Mouse (Mus musculus): ENCODE measurements around the gene Epb41l5. TPM values are rescaled to one million over a fixed set of nuclear protein-coding genes. Genes with fewer than 3 reads are reported as not detected.

Epb41l5 gene
- polyA plus RNA-seq, 1 experiment from 2014 or later = 15.3 TPM

DNA sequence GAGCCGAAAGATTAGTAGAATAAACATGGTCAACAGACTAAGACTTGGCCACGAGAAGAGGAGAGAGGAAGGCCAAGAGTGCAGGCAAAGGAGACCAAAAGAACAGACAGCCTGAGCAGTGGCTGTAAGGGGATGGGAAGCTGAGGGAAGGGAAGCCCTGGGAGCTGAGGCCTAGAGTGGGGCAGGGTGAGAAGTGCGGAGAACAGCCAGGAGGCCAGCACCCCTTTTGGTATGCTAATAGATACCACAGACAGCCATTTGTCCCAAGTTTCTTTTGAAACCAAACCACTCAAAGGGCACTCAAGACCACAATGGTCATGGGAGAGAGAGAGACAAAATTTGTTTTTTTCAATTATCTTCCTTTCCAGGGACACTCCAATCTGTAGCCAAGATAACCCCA lies 14.1 kb downstream of the Epb41l5 start:
- no peak for ATAC-seq (ENCODE audit: insufficient number of reproducible peaks, insufficient read depth, low FRiP score, low read depth)
- Histone ChIP-seq H3K27ac (replicated peaks in 1 of 2; ENCODE audit: control insufficient read depth in 1 of 2, insufficient read depth in 1 of 2, low read depth in 2 of 2, low read length in 2 of 2) (no peak overlapping the region), H3K36me3 (ENCODE audit: control insufficient read depth, insufficient read depth, low read length) (peaks cover 10% of the 10 kb centered on the region; the same call in 1 of the 2 replicates), H3K27me3 (ENCODE audit: control insufficient read depth, insufficient read depth, low read length) (no peaks in the 10 kb centered on the region), H3K4me1 (ENCODE audit: control insufficient read depth in 2 of 2, insufficient read depth in 2 of 2, low read length in 2 of 2) (no peaks in the 10 kb centered on the region), H3K4me2 (ENCODE audit: low read length) (no peak overlapping the region), H3K9ac (ENCODE audit: low read length) (no peak overlapping the region), H3K9me3 (ENCODE audit: control insufficient read depth, low read length) (no peaks in the 10 kb centered on the region), H3K4me3 (ENCODE audit: control insufficient read depth in 1 of 2, insufficient read depth in 1 of 2, low read depth in 1 of 2, low read length in 2 of 2) (no peak overlapping the region)
- WGBS = 65% methylated on average over 3 of the region's 3 CpGs

GRCm38 (mm10) chr1:119630428-119630827 lies 18.4 kb downstream of the Epb41l5 start:
- no peak overlapping the region for H3K4me2 ChIP-seq (ENCODE audit: low read length)
- no peak overlapping the region for H3K27ac ChIP-seq (replicated peaks in 1 of 2; ENCODE audit: control insufficient read depth in 1 of 2, insufficient read depth in 1 of 2, low read depth in 2 of 2, low read length in 2 of 2)
- no peak overlapping the region for H3K4me3 ChIP-seq (ENCODE audit: control insufficient read depth in 1 of 2, insufficient read depth in 1 of 2, low read depth in 1 of 2, low read length in 2 of 2)
- no peak for ATAC-seq (ENCODE audit: insufficient number of reproducible peaks, insufficient read depth, low FRiP score, low read depth)
- no peaks in the 10 kb centered on the region for H3K4me1 ChIP-seq (ENCODE audit: control insufficient read depth in 2 of 2, insufficient read depth in 2 of 2, low read length in 2 of 2)
- H3K36me3 ChIP-seq (ENCODE audit: control insufficient read depth, insufficient read depth, low read length) = peaks cover 10% of the 10 kb centered on the region; the same call in 1 of the 2 replicates
- no peak overlapping the region for H3K9ac ChIP-seq (ENCODE audit: low read length)
- WGBS = 5% methylated on average over 1 of the region's 1 CpGs
- H3K9me3 ChIP-seq (ENCODE audit: control insufficient read depth, low read length) = no peaks in the 10 kb centered on the region
- no peaks in the 10 kb centered on the region for H3K27me3 ChIP-seq (ENCODE audit: control insufficient read depth, insufficient read depth, low read length)

DNA sequence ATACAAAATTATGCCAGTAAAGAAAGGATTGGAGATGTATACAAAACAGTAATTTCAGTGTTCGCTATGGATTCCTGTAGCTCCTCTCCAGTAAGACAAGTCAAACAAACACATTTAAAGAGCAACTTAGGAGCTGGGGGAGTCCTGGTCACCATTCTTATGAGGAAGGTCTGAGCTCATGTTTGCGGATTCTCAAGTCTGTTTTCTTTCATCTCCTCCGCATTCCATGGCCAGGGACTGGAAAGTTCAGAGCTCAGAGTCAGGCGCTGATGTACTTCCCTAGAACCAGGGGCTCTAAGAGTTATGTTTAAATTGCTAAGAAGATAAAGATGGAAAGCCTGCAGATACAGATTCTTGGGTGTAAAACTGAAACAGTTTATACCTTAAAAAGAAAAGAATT lies 22.0 kb downstream of the Epb41l5 start:
- H3K4me1 ChIP-seq (ENCODE audit: control insufficient read depth in 2 of 2, insufficient read depth in 2 of 2, low read length in 2 of 2) = no peaks in the 10 kb centered on the region
- no peaks in the 10 kb centered on the region; the same call in 1 of the 2 replicates for H3K36me3 ChIP-seq (ENCODE audit: control insufficient read depth, insufficient read depth, low read length)
- WGBS = 45% methylated on average over 4 of the region's 4 CpGs
- H3K27ac ChIP-seq (replicated peaks in 1 of 2; ENCODE audit: control insufficient read depth in 1 of 2, insufficient read depth in 1 of 2, low read depth in 2 of 2, low read length in 2 of 2) = no peak overlapping the region
- no peaks in the 10 kb centered on the region for H3K9me3 ChIP-seq (ENCODE audit: control insufficient read depth, low read length)
- H3K4me2 ChIP-seq (ENCODE audit: low read length) = no peak overlapping the region
- H3K4me3 ChIP-seq (ENCODE audit: control insufficient read depth in 1 of 2, insufficient read depth in 1 of 2, low read depth in 1 of 2, low read length in 2 of 2) = no peak overlapping the region
- no peaks in the 10 kb centered on the region for H3K27me3 ChIP-seq (ENCODE audit: control insufficient read depth, insufficient read depth, low read length)
- no peak for ATAC-seq (ENCODE audit: insufficient number of reproducible peaks, insufficient read depth, low FRiP score, low read depth)
- H3K9ac ChIP-seq (ENCODE audit: low read length) = no peak overlapping the region

DNA sequence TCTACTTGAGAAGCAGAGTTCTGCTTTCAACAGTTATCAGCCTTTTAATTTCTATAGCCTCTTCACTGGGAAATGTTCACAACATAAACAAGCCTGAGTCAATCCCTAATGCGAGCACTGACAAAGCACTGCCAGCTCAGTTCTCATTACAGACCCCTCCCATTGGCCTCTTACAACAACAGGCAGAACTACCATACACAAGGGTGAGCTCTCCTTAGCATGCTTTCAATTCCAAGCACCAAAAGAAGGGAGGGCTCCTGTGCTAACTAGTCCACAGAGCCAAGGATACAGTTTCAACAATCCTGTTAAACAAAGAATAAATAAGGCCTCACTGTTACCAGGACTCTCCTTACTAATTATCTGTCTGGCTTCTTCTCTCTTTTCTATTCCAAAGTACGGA lies 24.4 kb downstream of the Epb41l5 start:
- ATAC-seq (ENCODE audit: insufficient number of reproducible peaks, insufficient read depth, low FRiP score, low read depth) = no peak
- 42% methylated on average over 2 of the region's 2 CpGs for WGBS
- Histone ChIP-seq H3K9ac (ENCODE audit: low read length) (no peak overlapping the region), H3K9me3 (ENCODE audit: control insufficient read depth, low read length) (no peaks in the 10 kb centered on the region), H3K36me3 (ENCODE audit: control insufficient read depth, insufficient read depth, low read length) (peaks cover 6% of the 10 kb centered on the region; the same call in 1 of the 2 replicates), H3K27ac (replicated peaks in 1 of 2; ENCODE audit: control insufficient read depth in 1 of 2, insufficient read depth in 1 of 2, low read depth in 2 of 2, low read length in 2 of 2) (no peak overlapping the region), H3K4me1 (ENCODE audit: control insufficient read depth in 2 of 2, insufficient read depth in 2 of 2, low read length in 2 of 2) (no peaks in the 10 kb centered on the region), H3K27me3 (ENCODE audit: control insufficient read depth, insufficient read depth, low read length) (no peaks in the 10 kb centered on the region), H3K4me2 (ENCODE audit: low read length) (no peak overlapping the region), H3K4me3 (ENCODE audit: control insufficient read depth in 1 of 2, insufficient read depth in 1 of 2, low read depth in 1 of 2, low read length in 2 of 2) (no peak overlapping the region)

GRCm38 (mm10) chr1:119605396-119605795 lies 43.4 kb downstream of the Epb41l5 start:
- no peaks in the 10 kb centered on the region for H3K27me3 ChIP-seq (ENCODE audit: control insufficient read depth, insufficient read depth, low read length)
- no peak overlapping the region for H3K4me2 ChIP-seq (ENCODE audit: low read length)
- no peak for ATAC-seq (ENCODE audit: insufficient number of reproducible peaks, insufficient read depth, low FRiP score, low read depth)
- 94% methylated on average over 3 of the region's 3 CpGs for WGBS
- H3K4me1 ChIP-seq (ENCODE audit: control insufficient read depth in 2 of 2, insufficient read depth in 2 of 2, low read length in 2 of 2) = no peaks in the 10 kb centered on the region
- H3K4me3 ChIP-seq (ENCODE audit: control insufficient read depth in 1 of 2, insufficient read depth in 1 of 2, low read depth in 1 of 2, low read length in 2 of 2) = no peak overlapping the region
- no peak overlapping the region for H3K27ac ChIP-seq (replicated peaks in 1 of 2; ENCODE audit: control insufficient read depth in 1 of 2, insufficient read depth in 1 of 2, low read depth in 2 of 2, low read length in 2 of 2)
- no peaks in the 10 kb centered on the region for H3K9me3 ChIP-seq (ENCODE audit: control insufficient read depth, low read length)
- H3K36me3 ChIP-seq (ENCODE audit: control insufficient read depth, insufficient read depth, low read length) = peaks cover 33% of the 10 kb centered on the region
- H3K9ac ChIP-seq (ENCODE audit: low read length) = no peak overlapping the region

DNA sequence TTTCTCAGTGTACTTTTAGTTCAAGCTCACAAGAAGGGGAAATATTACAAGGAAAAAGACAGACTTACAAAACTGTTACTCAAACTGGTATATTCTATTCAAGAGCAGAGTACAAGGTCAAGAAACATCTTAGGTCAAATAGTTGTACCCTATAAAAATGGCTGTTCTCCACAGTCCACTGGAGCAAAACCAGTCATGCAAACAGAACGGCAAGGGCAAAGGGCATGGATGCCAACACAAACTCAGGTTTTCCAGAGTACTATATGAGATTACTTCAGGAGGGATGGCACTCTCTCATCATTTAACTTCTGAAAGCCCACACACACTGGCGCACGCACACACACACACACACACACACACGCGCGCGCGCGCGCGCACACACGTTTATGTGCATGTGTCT lies 46.4 kb downstream of the Epb41l5 start:
- Histone ChIP-seq H3K36me3 (ENCODE audit: control insufficient read depth, insufficient read depth, low read length) (peaks cover 16% of the 10 kb centered on the region), H3K27me3 (ENCODE audit: control insufficient read depth, insufficient read depth, low read length) (no peaks in the 10 kb centered on the region), H3K27ac (replicated peaks in 1 of 2; ENCODE audit: control insufficient read depth in 1 of 2, insufficient read depth in 1 of 2, low read depth in 2 of 2, low read length in 2 of 2) (no peak overlapping the region), H3K9ac (ENCODE audit: low read length) (no peak overlapping the region), H3K4me3 (ENCODE audit: control insufficient read depth in 1 of 2, insufficient read depth in 1 of 2, low read depth in 1 of 2, low read length in 2 of 2) (no peak overlapping the region), H3K4me1 (ENCODE audit: control insufficient read depth in 2 of 2, insufficient read depth in 2 of 2, low read length in 2 of 2) (no peaks in the 10 kb centered on the region), H3K4me2 (ENCODE audit: low read length) (no peak overlapping the region), H3K9me3 (ENCODE audit: control insufficient read depth, low read length) (no peaks in the 10 kb centered on the region)
- no peak for ATAC-seq (ENCODE audit: insufficient number of reproducible peaks, insufficient read depth, low FRiP score, low read depth)
- WGBS = 99% methylated on average over 12 of the region's 12 CpGs

DNA sequence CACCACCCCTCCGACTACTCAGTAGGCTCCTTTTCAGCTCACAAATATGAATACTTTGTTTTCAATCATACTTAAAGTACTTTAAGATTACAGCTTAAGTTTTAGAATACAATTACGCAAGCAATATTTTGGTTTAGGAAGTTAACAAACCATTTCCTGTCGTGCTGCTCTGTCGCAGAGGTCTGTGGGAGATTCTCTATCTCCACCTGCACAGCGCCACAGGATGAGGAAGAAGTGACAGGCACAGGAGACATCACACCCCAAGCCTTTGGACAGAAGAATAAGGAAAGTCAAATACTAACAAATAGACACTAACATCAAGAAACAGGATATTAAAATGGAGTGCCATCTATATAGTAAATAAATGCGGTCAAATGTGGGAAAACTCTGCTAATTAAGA lies 49.9 kb downstream of the Epb41l5 start:
- no peaks in the 10 kb centered on the region for H3K4me1 ChIP-seq (ENCODE audit: control insufficient read depth in 2 of 2, insufficient read depth in 2 of 2, low read length in 2 of 2)
- no peak overlapping the region for H3K4me2 ChIP-seq (ENCODE audit: low read length)
- WGBS = 85% methylated on average over 6 of the region's 6 CpGs
- H3K9me3 ChIP-seq (ENCODE audit: control insufficient read depth, low read length) = no peaks in the 10 kb centered on the region
- ATAC-seq (ENCODE audit: insufficient number of reproducible peaks, insufficient read depth, low FRiP score, low read depth) = no peak
- no peak overlapping the region for H3K27ac ChIP-seq (replicated peaks in 1 of 2; ENCODE audit: control insufficient read depth in 1 of 2, insufficient read depth in 1 of 2, low read depth in 2 of 2, low read length in 2 of 2)
- H3K4me3 ChIP-seq (ENCODE audit: control insufficient read depth in 1 of 2, insufficient read depth in 1 of 2, low read depth in 1 of 2, low read length in 2 of 2) = no peak overlapping the region
- H3K27me3 ChIP-seq (ENCODE audit: control insufficient read depth, insufficient read depth, low read length) = no peaks in the 10 kb centered on the region
- H3K9ac ChIP-seq (ENCODE audit: low read length) = no peak overlapping the region
- peaks cover 12% of the 10 kb centered on the region; the same call in 1 of the 2 replicates for H3K36me3 ChIP-seq (ENCODE audit: control insufficient read depth, insufficient read depth, low read length)

DNA sequence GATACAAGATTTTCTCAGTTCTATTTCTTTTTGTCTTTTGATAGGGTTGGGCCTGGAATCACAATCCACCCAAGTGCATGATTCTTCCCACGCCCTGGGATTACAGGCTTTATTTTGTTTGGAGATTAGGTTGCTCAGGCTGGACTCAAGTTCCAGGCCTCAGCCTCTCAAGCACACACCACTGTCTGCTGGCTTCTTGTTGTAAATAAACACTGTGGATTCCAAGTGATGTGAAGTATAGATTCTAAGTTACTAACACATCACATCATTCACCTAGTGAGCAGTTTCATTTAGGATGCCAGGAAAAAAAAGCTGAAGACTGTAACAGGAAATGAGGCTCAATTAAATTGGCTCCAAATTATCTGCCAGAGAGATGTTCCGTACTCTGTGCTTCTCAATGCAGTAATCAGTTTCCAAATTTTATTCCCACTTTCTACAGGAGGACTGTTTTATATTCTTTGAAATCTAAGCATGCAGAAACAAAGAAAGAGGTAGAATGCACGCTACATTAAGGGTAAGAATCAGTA lies 51.8 kb downstream of the Epb41l5 start:
- no peaks in the 10 kb centered on the region for H3K27me3 ChIP-seq (ENCODE audit: control insufficient read depth, insufficient read depth, low read length)
- H3K36me3 ChIP-seq (ENCODE audit: control insufficient read depth, insufficient read depth, low read length) = peaks cover 12% of the 10 kb centered on the region; the same call in 1 of the 2 replicates
- no peak overlapping the region for H3K4me2 ChIP-seq (ENCODE audit: low read length)
- no peak overlapping the region for H3K27ac ChIP-seq (replicated peaks in 1 of 2; ENCODE audit: control insufficient read depth in 1 of 2, insufficient read depth in 1 of 2, low read depth in 2 of 2, low read length in 2 of 2)
- no peak overlapping the region for H3K4me3 ChIP-seq (ENCODE audit: control insufficient read depth in 1 of 2, insufficient read depth in 1 of 2, low read depth in 1 of 2, low read length in 2 of 2)
- WGBS = 74% methylated on average over 3 of the region's 3 CpGs
- no peak overlapping the region for H3K9ac ChIP-seq (ENCODE audit: low read length)
- no peaks in the 10 kb centered on the region for H3K9me3 ChIP-seq (ENCODE audit: control insufficient read depth, low read length)
- no peaks in the 10 kb centered on the region for H3K4me1 ChIP-seq (ENCODE audit: control insufficient read depth in 2 of 2, insufficient read depth in 2 of 2, low read length in 2 of 2)
- no peak for ATAC-seq (ENCODE audit: insufficient number of reproducible peaks, insufficient read depth, low FRiP score, low read depth)

Measured in heart, embryonic 14.5 days (tissue).